Mouse (Mus musculus): ENCODE measurements around the gene Ltb.

DNA sequence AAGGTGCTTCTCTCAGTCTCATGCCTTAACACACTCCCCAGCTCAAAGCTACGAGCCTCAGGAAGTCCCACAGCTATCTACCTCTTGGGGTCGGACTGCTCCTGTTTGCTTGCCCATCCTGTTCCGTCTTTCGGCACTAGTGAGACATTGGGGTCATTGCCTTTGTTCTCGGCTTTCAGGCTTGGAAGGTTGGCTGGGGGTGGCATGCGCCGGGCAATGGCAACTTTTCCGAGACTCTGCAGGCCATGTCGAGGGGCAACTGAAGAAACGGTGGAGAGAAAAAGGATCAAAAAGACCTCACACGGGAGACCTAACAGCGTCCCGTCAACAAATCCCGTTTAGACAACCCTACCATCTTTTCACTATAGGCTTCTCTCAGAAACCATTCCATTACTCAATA is 32.1 kb upstream of the Ltb start:
- no peak for TF ChIP-seq POLR2A (IDR thresholded peaks at IDR 0.05; ENCODE audit: borderline replicate concordance, low read depth, low read length)
- TF ChIP-seq CTCF (IDR thresholded peaks at IDR 0.05; ENCODE audit: low read depth, low read length) = no peak
